Mouse (Mus musculus): ENCODE results near the gene Arhgap27.

GRCm38 (mm10) chr11:103285276-103285675, 78.2 kb downstream of the Arhgap27 start:
- TF ChIP-seq CTCF (conservative IDR thresholded peaks at IDR 0.05; ENCODE audit: insufficient read depth, insufficient read length, low read depth, low read length) (no peak), POLR2A (IDR thresholded peaks at IDR 0.05; ENCODE audit: low read depth, low read length) (no peak)

Measured in kidney, adult 2 months (tissue).